Mouse (Mus musculus) adrenal gland, postnatal 4 days (tissue): Measurements from ENCODE around the gene Galnt17. TPM values are rescaled to one million over a fixed set of nuclear protein-coding genes. Genes with fewer than 3 reads are reported as not detected.

Source experiments
- DNase-seq, 2 experiments: peaks; one replicate each; pipeline ENCODE4 v3.0.0; 2021 to 2022; ENCODE audit warnings: low spot score in 2 of 2, mixed read lengths in 2 of 2
- total RNA-seq, 2 experiments: library from RNA; stranded (reverse); gene quantifications; 2 replicates each; pipeline ENCODE4 v1.2.3; 2021

Gene Galnt17
- total RNA-seq, 2 experiments from 2014 or later = 8.4 to 8.9 TPM

GRCm38 (mm10) chr5:130848562-130848961, 459.7 kb downstream of the Galnt17 start:
- no peak for DNase-seq

GRCm38 (mm10) chr5:130825797-130826196, 482.5 kb downstream of the Galnt17 start:
- no peak for DNase-seq
